Mouse (Mus musculus) bone marrow, adult 2 months (tissue): ENCODE results near the gene Prkn.

Source experiments
- CTCF ChIP-seq: fragments of 200-500 bp; IDR thresholded peaks from 2 replicates; pipeline ENCODE4 v1.5.1; 2011; ENCODE audit warnings: low read length, control low read depth; ENCODE audit not compliant: control insufficient read depth, insufficient read depth
- POLR2A ChIP-seq: fragments of 200-500 bp; IDR thresholded peaks from 2 replicates; pipeline ENCODE4 v1.6.1; 2011; ENCODE audit warnings: low read depth, mild to moderate bottlenecking, control low read depth, low read length, borderline replicate concordance; ENCODE audit not compliant: control insufficient read depth

- TF ChIP-seq CTCF (no peak), POLR2A (no peak)
Observed at GRCm38 (mm10) chr17:11585491-11585890, 745.3 kb downstream of the Prkn start.
